Mouse (Mus musculus) bone marrow, adult 2 months (tissue): ENCODE data around the gene Limch1.

ENCODE experiments used
- CTCF ChIP-seq: fragments of 200-500 bp; IDR thresholded peaks from 2 replicates; pipeline ENCODE4 v1.5.1; 2011; ENCODE audit warnings: low read length, control low read depth; ENCODE audit not compliant: control insufficient read depth, insufficient read depth
- POLR2A ChIP-seq: fragments of 200-500 bp; IDR thresholded peaks from 2 replicates; pipeline ENCODE4 v1.6.1; 2011; ENCODE audit warnings: low read depth, mild to moderate bottlenecking, control low read depth, low read length, borderline replicate concordance; ENCODE audit not compliant: control insufficient read depth

- no peak for TF ChIP-seq CTCF
- TF ChIP-seq POLR2A: no peak
Observed at GRCm38 (mm10) chr5:66753620-66754019, 8.0 kb downstream of the Limch1 start.
